Mouse (Mus musculus): ENCODE measurements around the gene Dync2li1. TPM values are rescaled to one million over a fixed set of nuclear protein-coding genes. Genes with fewer than 3 reads are reported as not detected.

The Dync2li1 gene
- total and polyA plus RNA-seq, 3 experiments, result 0.08 TPM; not detected in 2

DNA sequence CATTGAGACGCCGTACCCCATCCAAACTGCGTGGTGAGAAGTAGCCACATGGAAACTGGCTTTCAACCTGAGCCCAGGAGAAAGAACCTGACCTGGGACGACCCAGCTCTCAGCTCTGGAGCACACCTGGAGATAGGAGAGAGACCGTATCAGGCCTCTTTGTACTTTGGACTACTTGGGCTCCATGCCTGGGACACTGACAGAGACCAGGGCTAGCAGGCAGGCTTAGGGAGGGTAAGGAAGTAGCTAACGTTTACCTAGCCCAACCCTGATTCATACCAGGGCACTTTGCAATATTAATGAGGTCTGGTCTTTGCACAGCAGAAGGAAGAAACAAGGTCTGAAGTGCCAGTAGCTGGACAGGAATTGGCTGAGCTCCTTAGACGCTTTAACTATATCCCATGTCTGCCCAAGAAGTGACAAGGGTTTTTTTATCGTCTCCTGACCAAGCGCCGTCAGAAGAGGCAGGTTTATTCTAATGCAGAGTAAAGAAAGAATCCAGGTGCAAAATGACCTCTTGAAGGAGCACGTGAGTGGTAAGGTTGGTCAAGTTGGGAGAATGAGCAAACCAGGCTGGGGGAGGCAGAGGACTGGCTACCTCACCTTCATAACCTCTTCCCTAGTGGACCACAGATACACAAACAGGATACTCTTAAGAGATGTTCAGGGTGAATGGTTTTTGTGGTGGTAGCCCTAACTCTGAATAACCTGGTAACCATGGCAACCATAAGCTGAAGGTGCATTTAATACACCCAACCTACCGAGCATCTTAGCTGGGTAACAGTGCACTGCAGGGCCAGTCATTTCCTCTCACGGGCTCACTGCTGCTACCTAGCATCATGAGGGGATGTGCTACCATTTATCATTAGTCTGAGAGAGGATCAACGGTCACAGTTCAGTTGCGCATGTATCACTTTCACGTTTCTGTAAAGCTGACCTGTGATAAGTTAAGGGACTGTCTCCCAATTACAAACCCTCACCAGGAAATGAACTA lies 46.4 kb downstream of the Dync2li1 start:
- H3K36me3 ChIP-seq (ENCODE audit: control insufficient read depth in 1 of 2, insufficient read depth in 2 of 2, low read length in 2 of 2), result no peaks in the 10 kb centered on the region
- DNase-seq (ENCODE audit: low read depth, low spot score), result no peak
- TF ChIP-seq MAFK (IDR thresholded peaks at IDR 0.05; ENCODE audit: borderline replicate concordance, low read depth, low read length), result no peak
- no peak for TF ChIP-seq JUND (IDR thresholded peaks at IDR 0.05; ENCODE audit: low read depth, low read length)
- TF ChIP-seq ZNF384 (IDR thresholded peaks at IDR 0.05; ENCODE audit: low read depth, low read length), result no peak
- TF ChIP-seq SMC3 (IDR thresholded peaks at IDR 0.05; ENCODE audit: low read depth, low read length), result no peak
- TF ChIP-seq BHLHE40 (IDR thresholded peaks at IDR 0.05; ENCODE audit: borderline replicate concordance, low read depth, low read length), result no peak
- no peak for TF ChIP-seq KAT2A (conservative IDR thresholded peaks at IDR 0.05; ENCODE audit: low read depth, low read length)
- no peak for TF ChIP-seq POLR2A (IDR thresholded peaks at IDR 0.05; ENCODE audit: control insufficient read depth in 1 of 2, insufficient read depth in 1 of 2, low read depth in 1 of 2, low read length in 2 of 2, poor library complexity in 1 of 2)
- TF ChIP-seq RAD21 (IDR thresholded peaks at IDR 0.05; ENCODE audit: low read depth, low read length), result no peak
- no peak for TF ChIP-seq MYC (IDR thresholded peaks at IDR 0.05; ENCODE audit: low read depth, low read length)
- no peak for TF ChIP-seq ETS1 (IDR thresholded peaks at IDR 0.05; ENCODE audit: low read depth, low read length)
- no peak for TF ChIP-seq MAZ (IDR thresholded peaks at IDR 0.05; ENCODE audit: low read depth, low read length)
- TF ChIP-seq POLR2AphosphoS2 (IDR thresholded peaks at IDR 0.05; ENCODE audit: low read length), result no peak
- TF ChIP-seq MYB (IDR thresholded peaks at IDR 0.05; ENCODE audit: low read depth, low read length), result no peak
- no peak for TF ChIP-seq NELFE (IDR thresholded peaks at IDR 0.05; ENCODE audit: low read depth, low read length)
- no peak for TF ChIP-seq MEF2A (IDR thresholded peaks at IDR 0.05; ENCODE audit: extremely low read depth, insufficient replicate concordance, low read depth, low read length, poor library complexity, severe bottlenecking)
- no peak for TF ChIP-seq EP300 (IDR thresholded peaks at IDR 0.05; ENCODE audit: low read depth in 1 of 2, low read length in 2 of 2)
- TF ChIP-seq MAX (IDR thresholded peaks at IDR 0.05; ENCODE audit: low read length), result no peak
- no peak for TF ChIP-seq USF1 (IDR thresholded peaks at IDR 0.05; ENCODE audit: low read depth, low read length)

DNA sequence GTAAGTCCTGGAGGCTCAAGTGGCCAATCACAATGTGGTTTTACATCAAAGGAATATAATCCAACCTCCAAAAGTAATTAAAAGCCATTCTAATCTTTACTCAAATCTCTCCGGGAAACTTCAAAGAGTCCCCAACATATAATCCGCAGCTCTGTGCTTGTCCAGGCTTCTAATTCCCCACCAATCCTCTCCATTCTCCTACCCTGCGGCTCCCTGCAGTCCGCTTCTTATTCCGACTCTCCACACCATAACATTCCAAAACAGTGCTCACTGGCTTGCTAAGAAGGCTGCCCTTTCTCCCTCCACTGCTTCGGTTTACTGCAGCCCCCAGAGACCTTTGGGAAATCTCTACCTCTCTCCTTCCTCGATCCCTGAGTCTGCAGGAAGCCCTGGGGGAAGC lies 47.8 kb downstream of the Dync2li1 start:
- TF ChIP-seq MXI1 (IDR thresholded peaks at IDR 0.05; ENCODE audit: low read depth, low read length) (no peak), TCF12 (IDR thresholded peaks at IDR 0.05; ENCODE audit: low read depth, low read length) (no peak), RCOR1 (IDR thresholded peaks at IDR 0.05; ENCODE audit: low read depth, low read length) (no peak), UBTF (IDR thresholded peaks at IDR 0.05; ENCODE audit: borderline replicate concordance, insufficient read depth, low read depth, low read length) (no peak), GABPA (IDR thresholded peaks at IDR 0.05; ENCODE audit: low read depth, low read length) (no peak), MEF2A (IDR thresholded peaks at IDR 0.05; ENCODE audit: extremely low read depth, insufficient replicate concordance, low read depth, low read length, poor library complexity, severe bottlenecking) (no peak), NELFE (IDR thresholded peaks at IDR 0.05; ENCODE audit: low read depth, low read length) (no peak), ZC3H11A (IDR thresholded peaks at IDR 0.05; ENCODE audit: low read depth, low read length) (no peak), HCFC1 (IDR thresholded peaks at IDR 0.05; ENCODE audit: low read depth, low read length) (no peak), TAL1 (IDR thresholded peaks at IDR 0.05; ENCODE audit: low read length) (no peak), MAZ (IDR thresholded peaks at IDR 0.05; ENCODE audit: low read depth, low read length) (no peak), BHLHE40 (IDR thresholded peaks at IDR 0.05; ENCODE audit: borderline replicate concordance, low read depth, low read length) (no peak), MYB (IDR thresholded peaks at IDR 0.05; ENCODE audit: low read depth, low read length) (no peak)
- no peak for DNase-seq (ENCODE audit: low read depth, low spot score)
- H3K36me3 ChIP-seq (ENCODE audit: control insufficient read depth in 1 of 2, insufficient read depth in 2 of 2, low read length in 2 of 2), result no peaks in the 10 kb centered on the region
- no peaks in the 10 kb centered on the region for H3K9me3 ChIP-seq (replicated peaks; ENCODE audit: insufficient read depth, low read length)
- no peak overlapping the region for H3K27ac ChIP-seq (ENCODE audit: control insufficient read depth, low read depth, low read length)
- no peak overlapping the region for H3K9ac ChIP-seq (ENCODE audit: control insufficient read depth, low read depth, low read length, poor library complexity, severe bottlenecking)
- H3K79me2 ChIP-seq (ENCODE audit: control insufficient read depth, insufficient read depth, low read length, poor library complexity), result no peaks in the 10 kb centered on the region
- no peaks in the 10 kb centered on the region for H3K4me1 ChIP-seq (ENCODE audit: control insufficient read depth in 1 of 2, insufficient read depth in 2 of 2, low read length in 2 of 2)
- no peak overlapping the region for H3K4me3 ChIP-seq (ENCODE audit: control insufficient read depth in 1 of 2, insufficient read depth in 1 of 2, low read depth in 2 of 2, low read length in 2 of 2)
- no peaks in the 10 kb centered on the region; a peak in 1 of 4 replicates for H3K27me3 ChIP-seq (ENCODE audit: control insufficient read depth in 1 of 2, insufficient read depth in 2 of 2, low read length in 2 of 2)

More for the DNA sequence above, 46.4 kb downstream of the Dync2li1 start:
- H3K4me3 ChIP-seq (ENCODE audit: control insufficient read depth in 1 of 2, insufficient read depth in 1 of 2, low read depth in 2 of 2, low read length in 2 of 2), result no peak overlapping the region
- no peak overlapping the region for H3K9ac ChIP-seq (ENCODE audit: control insufficient read depth, low read depth, low read length, poor library complexity, severe bottlenecking)
- no peak overlapping the region for H3K27ac ChIP-seq (ENCODE audit: control insufficient read depth, low read depth, low read length)
- no peaks in the 10 kb centered on the region for H3K9me3 ChIP-seq (replicated peaks; ENCODE audit: insufficient read depth, low read length)
- H3K79me2 ChIP-seq (ENCODE audit: control insufficient read depth, insufficient read depth, low read length, poor library complexity), result no peaks in the 10 kb centered on the region
- no peaks in the 10 kb centered on the region for H3K4me1 ChIP-seq (ENCODE audit: control insufficient read depth in 1 of 2, insufficient read depth in 2 of 2, low read length in 2 of 2)
- H3K27me3 ChIP-seq (ENCODE audit: control insufficient read depth in 1 of 2, insufficient read depth in 2 of 2, low read length in 2 of 2), result no peaks in the 10 kb centered on the region; a peak in 1 of 4 replicates

All from MEL (cell line).